Mouse (Mus musculus): ENCODE measurements around the gene B3gnt9. TPM values are rescaled to one million over a fixed set of nuclear protein-coding genes. Genes with fewer than 3 reads are reported as not detected.
"Not testable (repeated sequence)": the region's sequence is repeated elsewhere in the genome, so short reads cannot be mapped to it uniquely, and the experiment has no call there.

The B3gnt9 gene
- 1.4 and 2.1 TPM in 2 replicates for polyA plus RNA-seq (2016; fragmentation: Nextera tagmentation; extraction: Ambion mirVana)

DNA sequence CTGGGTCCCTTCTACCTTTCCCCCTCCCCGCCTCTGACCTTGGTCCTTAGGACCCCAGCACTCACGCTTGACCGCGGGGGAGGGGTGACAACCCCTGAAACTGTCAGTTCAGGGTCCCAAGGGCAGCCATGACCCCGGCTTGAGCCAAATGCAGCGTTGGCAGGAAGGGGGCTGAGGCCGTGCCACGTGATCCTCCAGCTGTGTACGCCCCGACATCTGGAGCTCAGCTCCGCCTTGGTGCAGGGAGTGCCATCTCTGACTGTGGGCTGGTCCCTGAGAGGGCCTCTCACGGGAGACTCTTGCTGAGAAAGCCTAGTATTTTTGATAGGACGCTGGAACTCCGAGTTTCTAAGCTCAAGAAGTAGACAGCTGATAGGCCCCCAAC is at the start of gene B3gnt9:
Gene B3gnt9 (minus strand): TSS at position 188 of the 385 bp plus-strand sequence.
- Histone ChIP-seq H3K4me3 (peak within 1 kb of the TSS; percentile 73), H3K36me3 (replicated peaks) (peaks cover 34% of the 10 kb centered on the region), H3K9me3 (no peaks in the 10 kb centered on the region), H3K4me1 (peaks cover 36% of the 10 kb centered on the region), H3K27me3 (ENCODE audit: poor library complexity, severe bottlenecking) (peaks cover 63% of the 10 kb centered on the region), H3K27ac (peak within 1 kb of the TSS; percentile 82)
- no peak for DNase-seq (ENCODE audit: extremely low spot score, low spot score)
- WGBS, result under 1% methylated on average over 14 of the region's 14 CpGs

DNA sequence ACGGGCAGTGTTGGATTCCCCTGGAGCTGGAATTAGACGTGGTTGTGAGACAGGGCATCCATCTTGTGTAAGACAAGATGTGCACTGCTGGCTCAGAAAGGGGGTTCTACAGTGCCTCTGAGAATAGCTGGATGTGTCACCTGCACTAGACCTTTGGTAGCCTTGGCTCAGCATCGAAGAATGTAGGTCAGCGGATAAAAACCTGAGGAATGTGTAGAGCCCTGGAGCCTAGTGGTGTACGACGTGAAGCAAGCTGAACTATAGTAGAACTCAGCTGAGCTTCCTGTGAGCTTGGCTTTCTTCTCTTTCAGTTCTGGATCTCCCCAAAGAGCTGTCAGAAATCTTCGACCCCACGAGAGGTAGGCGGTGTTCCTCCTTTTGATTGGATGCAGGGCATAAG is 48.9 kb upstream of the B3gnt9 start:
- 93% methylated on average over 9 of the region's 9 CpGs for WGBS
- peaks cover 91% of the 10 kb centered on the region for H3K36me3 ChIP-seq (replicated peaks)
- no peaks in the 10 kb centered on the region for H3K9me3 ChIP-seq
- peaks cover 28% of the 10 kb centered on the region for H3K4me1 ChIP-seq
- no peak for DNase-seq (ENCODE audit: extremely low spot score, low spot score)
- H3K27ac ChIP-seq, result no peak overlapping the region
- no peaks in the 10 kb centered on the region for H3K27me3 ChIP-seq (ENCODE audit: poor library complexity, severe bottlenecking)
- no peak overlapping the region for H3K4me3 ChIP-seq

DNA sequence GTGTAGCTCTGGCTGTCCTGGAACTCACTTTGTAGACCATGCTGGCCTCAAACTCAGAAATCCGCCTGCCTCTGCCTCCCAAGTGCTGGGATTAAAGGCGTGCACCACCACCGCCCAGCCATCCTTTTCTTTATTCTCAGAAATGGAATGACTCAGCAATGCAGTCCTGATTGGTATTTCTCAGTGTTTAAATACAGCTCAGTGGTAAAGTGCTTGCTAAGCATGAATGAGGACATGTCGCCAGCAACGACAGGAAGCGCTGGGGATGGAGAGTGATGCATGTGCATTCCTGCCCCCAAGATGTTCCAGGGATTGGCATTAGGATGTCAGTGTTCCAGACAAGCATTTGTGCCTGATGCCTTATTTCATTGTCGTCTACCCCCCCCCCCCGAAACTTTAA is 48.4 kb upstream of the B3gnt9 start:
- H3K4me3 ChIP-seq, result no peak overlapping the region
- DNase-seq (ENCODE audit: extremely low spot score, low spot score), result no peak
- H3K4me1 ChIP-seq, result peaks cover 33% of the 10 kb centered on the region
- no peaks in the 10 kb centered on the region for H3K27me3 ChIP-seq (ENCODE audit: poor library complexity, severe bottlenecking)
- peaks cover 91% of the 10 kb centered on the region for H3K36me3 ChIP-seq (replicated peaks)
- H3K9me3 ChIP-seq, result no peaks in the 10 kb centered on the region
- H3K27ac ChIP-seq, result no peak overlapping the region
- 88% methylated on average over 8 of the region's 8 CpGs for WGBS

DNA sequence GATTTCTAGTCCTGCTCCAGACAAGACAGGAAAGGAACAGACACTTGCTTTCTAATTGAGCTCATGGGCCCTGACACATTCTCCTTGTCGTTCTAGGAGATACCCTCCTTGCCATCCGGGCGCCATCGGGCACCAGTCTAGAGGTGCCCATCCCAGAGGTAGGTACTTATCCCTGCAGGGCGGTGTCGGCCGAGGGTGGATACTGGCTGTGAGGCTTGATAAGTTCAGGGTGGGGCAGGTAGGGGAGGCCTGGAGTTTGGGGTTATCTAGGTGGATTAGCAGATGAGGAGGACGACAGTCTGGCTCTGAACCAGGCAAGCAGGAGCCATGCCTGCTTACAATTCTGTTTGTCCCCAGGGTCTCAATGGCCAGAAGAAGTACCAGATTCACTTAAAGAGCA is 45.0 kb upstream of the B3gnt9 start:
- no peak overlapping the region for H3K4me3 ChIP-seq

DNA sequence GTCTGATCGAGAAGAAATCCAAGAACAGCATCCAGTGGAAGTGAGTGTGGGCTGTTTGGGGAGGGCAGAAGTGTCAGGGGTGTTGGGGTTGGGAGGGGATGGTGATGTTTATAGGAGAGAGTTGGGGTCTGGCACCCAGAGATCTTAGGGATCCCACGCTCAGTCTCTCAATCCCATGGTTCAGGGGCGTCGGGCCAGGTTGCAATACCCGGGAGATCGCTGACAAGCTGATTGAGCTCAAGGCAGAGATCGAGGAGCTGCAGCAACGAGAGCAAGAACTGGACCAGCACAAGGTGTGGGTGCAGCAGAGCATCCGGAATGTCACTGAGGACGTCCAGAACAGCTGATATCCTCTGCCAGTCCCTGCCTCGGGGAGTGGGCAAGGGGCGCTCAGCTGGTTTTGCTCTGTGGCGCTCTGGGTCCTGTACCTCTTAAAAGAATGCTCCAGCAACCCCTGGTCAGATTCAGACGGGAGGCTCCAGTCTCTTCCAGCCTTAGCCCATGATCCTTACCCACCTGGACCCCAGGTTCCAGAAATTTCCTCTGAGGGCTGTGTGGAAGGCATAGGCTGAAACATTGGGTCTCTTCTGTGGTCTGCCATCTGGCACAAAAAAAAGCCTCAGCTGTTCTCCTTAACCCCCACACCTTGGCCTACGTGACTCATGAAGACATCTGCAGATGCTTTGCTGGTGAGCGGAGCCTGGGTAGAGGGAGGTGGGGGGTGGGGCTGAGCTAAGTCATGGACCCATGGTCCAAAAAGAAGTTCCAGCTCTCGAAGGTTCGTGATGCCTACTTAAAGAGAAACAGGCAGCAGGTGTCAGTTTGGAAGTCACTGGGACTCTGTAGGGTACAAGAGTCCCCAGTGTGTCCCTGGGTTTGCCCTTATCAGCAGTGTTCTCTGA is 43.6 kb upstream of the B3gnt9 start:
- Histone ChIP-seq H3K27ac (peak overlapping the region; percentile 92), H3K36me3 (replicated peaks) (peaks cover 54% of the 10 kb centered on the region), H3K4me3 (peak overlapping the region; percentile 98), H3K27me3 (ENCODE audit: poor library complexity, severe bottlenecking) (peaks cover 3% of the 10 kb centered on the region), H3K4me1 (peaks cover 23% of the 10 kb centered on the region), H3K9me3 (no peaks in the 10 kb centered on the region)
- no peak for DNase-seq (ENCODE audit: extremely low spot score, low spot score)
- WGBS, result 70% methylated on average over 18 of the region's 18 CpGs

More for the DNA sequence above, 45.0 kb upstream of the B3gnt9 start:
- 95% methylated on average over 8 of the region's 8 CpGs for WGBS
- Histone ChIP-seq H3K4me1 (peaks cover 31% of the 10 kb centered on the region), H3K27me3 (ENCODE audit: poor library complexity, severe bottlenecking) (no peaks in the 10 kb centered on the region), H3K9me3 (no peaks in the 10 kb centered on the region), H3K36me3 (replicated peaks) (peaks cover 67% of the 10 kb centered on the region), H3K27ac (no peak overlapping the region)
- no peak for DNase-seq (ENCODE audit: extremely low spot score, low spot score)

DNA sequence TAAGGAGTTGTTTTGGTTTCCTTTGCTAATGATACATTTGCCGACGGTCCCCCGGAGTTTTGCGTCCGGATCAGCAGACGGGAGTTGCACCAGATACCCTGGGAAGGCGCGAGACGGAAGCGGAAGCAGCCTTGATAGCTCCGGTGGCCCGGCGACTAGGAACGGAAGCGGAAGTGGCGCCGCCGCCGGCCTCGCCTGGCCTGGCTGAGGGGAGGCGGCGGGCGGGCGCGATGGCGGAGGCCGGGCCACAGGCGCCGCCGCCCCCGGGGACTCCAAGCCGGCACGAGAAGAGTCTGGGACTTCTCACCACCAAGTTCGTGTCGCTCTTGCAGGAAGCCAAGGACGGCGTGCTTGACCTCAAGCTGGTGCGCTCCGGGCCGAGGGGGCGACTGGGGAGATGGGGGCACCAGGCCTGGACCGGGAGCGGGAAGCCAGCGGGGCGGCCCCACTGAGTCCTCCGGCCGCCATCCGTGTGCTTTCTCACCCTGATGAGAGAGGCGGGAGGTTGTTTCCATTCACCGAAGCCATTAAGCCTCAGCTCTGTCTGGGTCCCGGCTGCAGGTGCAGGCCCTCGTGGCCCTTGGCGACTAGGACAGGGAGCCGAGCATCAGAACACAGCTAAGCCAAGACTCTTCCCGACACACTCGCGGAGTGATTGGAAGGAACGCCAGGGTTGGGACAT is 42.7 kb upstream of the B3gnt9 start, which contains the start of gene E2f4:
Gene E2f4 (plus strand): TSS at position 153 of the 682 bp plus-strand sequence.
- WGBS, result under 1% methylated on average over 58 of the region's 58 CpGs
- peak within 1 kb of the TSS; percentile 92 for H3K27ac ChIP-seq
- peak; percentile 94 for DNase-seq (ENCODE audit: extremely low spot score, low spot score)
- H3K9me3 ChIP-seq, result no peaks in the 10 kb centered on the region
- peaks cover 44% of the 10 kb centered on the region for H3K36me3 ChIP-seq (replicated peaks)
- H3K4me3 ChIP-seq, result peak within 1 kb of the TSS; percentile 98
- peaks cover 12% of the 10 kb centered on the region for H3K27me3 ChIP-seq (ENCODE audit: poor library complexity, severe bottlenecking)
- peaks cover 26% of the 10 kb centered on the region for H3K4me1 ChIP-seq

DNA sequence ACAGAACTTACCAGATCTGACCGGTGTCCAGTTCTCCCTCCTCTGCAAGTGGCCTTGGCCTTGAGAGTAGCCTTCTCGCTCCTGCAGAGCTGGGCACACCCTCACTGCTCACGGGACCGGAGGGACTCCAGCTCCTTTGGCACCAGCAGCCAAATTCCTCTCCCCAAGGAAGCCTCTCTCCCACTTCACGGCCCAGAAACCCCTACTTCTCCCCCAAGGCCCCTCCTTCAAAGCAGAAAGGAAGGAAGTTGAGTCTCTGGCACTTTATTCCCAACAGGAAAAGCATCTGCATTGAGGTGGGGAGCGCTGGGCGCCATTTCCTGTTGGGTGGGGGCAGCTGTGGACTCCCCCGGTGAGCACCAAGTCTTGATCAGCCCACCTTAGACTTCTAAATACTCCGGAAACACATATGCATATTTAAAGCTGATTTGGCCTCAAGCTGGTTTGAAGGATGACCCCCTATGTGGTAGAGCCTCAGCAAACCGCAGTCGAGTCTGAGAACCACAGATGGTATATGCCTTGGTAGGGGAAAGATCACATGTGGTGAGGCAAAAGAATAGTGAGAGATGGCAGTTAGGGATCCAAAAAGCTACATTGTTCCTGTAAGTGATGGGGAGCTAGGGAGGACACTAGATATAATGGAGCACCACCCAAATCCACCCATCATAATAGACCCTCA is 41.1 kb upstream of the B3gnt9 start, which contains the start of gene Exoc3l:
Gene Exoc3l (minus strand): TSS at position 207 of the 679 bp plus-strand sequence.
- Histone ChIP-seq H3K4me1 (peaks cover 26% of the 10 kb centered on the region), H3K9me3 (no peaks in the 10 kb centered on the region), H3K27ac (peak within 1 kb of the TSS; percentile 92; the same call in 1 of the 2 replicates), H3K4me3 (peak within 1 kb of the TSS; percentile 98), H3K27me3 (ENCODE audit: poor library complexity, severe bottlenecking) (peaks cover 17% of the 10 kb centered on the region), H3K36me3 (replicated peaks) (peaks cover 28% of the 10 kb centered on the region)
- WGBS, result 78% methylated on average over 11 of the region's 11 CpGs
- no peak for DNase-seq (ENCODE audit: extremely low spot score, low spot score)

DNA sequence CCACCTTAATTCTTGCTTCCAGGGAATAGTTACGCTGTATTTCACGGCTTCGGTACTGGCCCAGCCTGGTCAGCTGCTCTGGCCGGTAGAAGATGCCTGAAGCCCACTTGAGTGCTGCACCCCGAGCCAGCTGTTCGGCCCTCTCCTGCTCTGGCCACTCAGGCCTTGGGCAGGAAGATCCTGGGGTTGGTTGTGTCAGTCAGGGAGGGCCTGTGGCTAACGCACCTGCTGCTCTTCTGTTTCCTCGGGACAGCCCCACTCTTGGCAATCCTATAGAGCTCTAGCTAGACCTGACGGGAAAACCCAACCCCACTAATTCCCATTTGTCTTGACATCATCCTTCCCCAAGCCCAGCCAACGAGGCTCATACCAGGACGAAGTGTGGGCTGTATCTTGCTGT is 40.3 kb upstream of the B3gnt9 start:
- 70% methylated on average over 11 of the region's 11 CpGs for WGBS
- peak overlapping the region; percentile 29 for H3K4me3 ChIP-seq
- no peak for DNase-seq (ENCODE audit: extremely low spot score, low spot score)
- H3K4me1 ChIP-seq, result peaks cover 34% of the 10 kb centered on the region
- H3K27me3 ChIP-seq (ENCODE audit: poor library complexity, severe bottlenecking), result peaks cover 25% of the 10 kb centered on the region
- no peaks in the 10 kb centered on the region for H3K9me3 ChIP-seq
- peaks cover 20% of the 10 kb centered on the region for H3K36me3 ChIP-seq (replicated peaks)
- no peak overlapping the region for H3K27ac ChIP-seq

DNA sequence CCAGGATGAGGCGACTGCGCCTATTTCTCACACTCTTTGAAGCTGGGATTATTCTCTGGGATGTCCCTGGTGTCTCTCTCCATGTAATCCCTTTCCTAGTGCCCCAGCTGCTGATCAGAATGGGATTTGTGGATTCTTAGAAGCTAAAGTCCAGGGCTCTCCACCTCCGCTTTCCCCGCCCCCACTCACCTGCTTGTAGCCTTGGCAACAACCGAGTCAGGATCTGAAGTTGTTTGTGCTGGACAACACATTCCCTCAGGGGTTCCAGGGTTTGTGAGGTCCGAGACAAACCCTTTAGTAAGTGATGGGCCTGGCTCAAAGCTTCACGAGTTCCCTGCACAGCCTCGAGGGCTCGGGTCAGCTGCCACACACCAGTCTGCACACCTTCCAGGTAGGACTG is 39.8 kb upstream of the B3gnt9 start:
- WGBS, result 68% methylated on average over 9 of the region's 9 CpGs
- Histone ChIP-seq H3K4me3 (peak overlapping the region; percentile 29; the same call in 1 of the 2 replicates), H3K27me3 (ENCODE audit: poor library complexity, severe bottlenecking) (peaks cover 30% of the 10 kb centered on the region), H3K36me3 (replicated peaks) (peaks cover 15% of the 10 kb centered on the region), H3K9me3 (no peaks in the 10 kb centered on the region), H3K27ac (no peak overlapping the region), H3K4me1 (peaks cover 39% of the 10 kb centered on the region)
- no peak for DNase-seq (ENCODE audit: extremely low spot score, low spot score)

DNA sequence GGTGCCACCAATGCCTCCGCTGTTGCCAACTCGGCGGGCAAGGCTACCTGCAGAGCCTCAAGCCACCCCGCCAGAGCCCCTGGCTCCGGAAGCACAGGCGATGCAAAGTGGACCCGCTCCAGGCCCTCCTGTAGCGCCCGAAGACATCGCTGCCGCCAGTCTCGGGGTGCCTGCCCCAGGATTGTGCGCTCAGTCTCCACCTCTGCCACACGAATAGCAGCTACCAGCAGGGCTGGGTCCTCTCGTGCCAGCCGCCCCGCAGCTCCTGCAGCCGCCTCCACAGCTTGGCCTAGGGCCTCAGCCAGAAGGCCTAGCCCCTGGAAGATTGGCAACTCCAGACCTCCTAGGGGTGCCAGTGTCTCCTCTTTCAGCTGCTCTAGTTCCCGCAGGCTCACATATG is 38.5 kb upstream of the B3gnt9 start:
- Histone ChIP-seq H3K27ac (no peak overlapping the region), H3K27me3 (ENCODE audit: poor library complexity, severe bottlenecking) (peaks cover 34% of the 10 kb centered on the region), H3K36me3 (replicated peaks) (peaks cover 2% of the 10 kb centered on the region), H3K4me3 (no peak overlapping the region), H3K4me1 (peaks cover 42% of the 10 kb centered on the region), H3K9me3 (no peaks in the 10 kb centered on the region)
- WGBS, result 72% methylated on average over 19 of the region's 19 CpGs
- no peak for DNase-seq (ENCODE audit: extremely low spot score, low spot score)

DNA sequence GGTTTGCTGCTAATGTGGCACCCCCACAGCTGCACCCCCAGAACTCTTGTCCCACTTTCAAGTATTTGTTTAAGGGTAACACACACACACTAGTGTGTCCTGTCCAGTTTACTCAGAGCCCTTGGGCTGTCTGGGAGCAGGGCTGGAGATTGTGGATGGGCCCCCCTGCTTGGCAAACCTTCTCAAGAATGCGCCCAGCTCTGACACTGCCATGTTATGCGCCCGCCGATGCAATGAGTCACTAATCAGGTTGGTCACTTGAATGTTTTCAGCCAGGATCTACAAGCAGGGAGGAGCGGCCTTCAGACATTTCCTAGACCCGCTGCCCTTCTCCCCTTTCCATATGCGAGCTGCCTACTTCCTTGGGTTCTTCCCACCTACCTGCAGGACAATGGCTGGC is 37.5 kb upstream of the B3gnt9 start:
- no peak for DNase-seq (ENCODE audit: extremely low spot score, low spot score)
- Histone ChIP-seq H3K27me3 (ENCODE audit: poor library complexity, severe bottlenecking) (peaks cover 34% of the 10 kb centered on the region), H3K4me3 (no peak overlapping the region), H3K9me3 (no peaks in the 10 kb centered on the region), H3K36me3 (replicated peaks) (no peaks in the 10 kb centered on the region), H3K4me1 (peaks cover 43% of the 10 kb centered on the region), H3K27ac (no peak overlapping the region)
- 89% methylated on average over 7 of the region's 7 CpGs for WGBS

DNA sequence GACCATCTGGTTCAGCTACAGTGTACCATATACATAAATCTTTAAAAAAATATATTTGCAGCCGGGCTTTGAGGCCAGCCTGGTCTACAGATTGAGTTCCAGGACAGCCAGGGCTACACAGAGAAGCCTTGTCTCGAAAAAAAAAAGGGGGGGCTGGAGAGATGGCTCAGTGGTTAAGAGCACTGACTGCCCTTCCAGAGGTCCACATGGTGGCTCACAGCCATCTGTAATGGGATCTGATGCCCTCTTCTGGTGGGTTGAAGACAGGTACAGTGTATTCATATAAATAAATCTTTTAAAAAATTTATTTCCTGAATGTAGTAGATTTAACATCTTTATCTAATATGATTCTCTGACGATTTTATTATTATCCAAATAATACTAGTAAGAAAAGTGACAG is 36.8 kb upstream of the B3gnt9 start:
- H3K9me3 ChIP-seq; DNase-seq (ENCODE audit: extremely low spot score, low spot score); H3K36me3 ChIP-seq (replicated peaks); H3K27ac ChIP-seq; H3K4me3 ChIP-seq: not testable (repeated sequence)
- peaks cover 37% of the 10 kb centered on the region for H3K4me1 ChIP-seq
- H3K27me3 ChIP-seq (ENCODE audit: poor library complexity, severe bottlenecking), result peaks cover 34% of the 10 kb centered on the region
- 70% methylated on average over 3 of the region's 3 CpGs for WGBS

Measured in forebrain, embryonic 10.5 days (tissue).